Mouse (Mus musculus) heart, adult 18-20 months (tissue): ENCODE measurements at regions not wholly inside any gene's neighbourhood (a gene's known extent, or its start where the extent isn't known, plus 50 kb on each side); places are given as distances from the start of the nearest gene placed in this dataset.

Source experiments
- DNase-seq, 2 experiments: peaks; one replicate each; pipeline ENCODE4 v3.0.0; 2021 to 2022; ENCODE audit warnings: mixed read lengths in 1 of 2

DNA sequence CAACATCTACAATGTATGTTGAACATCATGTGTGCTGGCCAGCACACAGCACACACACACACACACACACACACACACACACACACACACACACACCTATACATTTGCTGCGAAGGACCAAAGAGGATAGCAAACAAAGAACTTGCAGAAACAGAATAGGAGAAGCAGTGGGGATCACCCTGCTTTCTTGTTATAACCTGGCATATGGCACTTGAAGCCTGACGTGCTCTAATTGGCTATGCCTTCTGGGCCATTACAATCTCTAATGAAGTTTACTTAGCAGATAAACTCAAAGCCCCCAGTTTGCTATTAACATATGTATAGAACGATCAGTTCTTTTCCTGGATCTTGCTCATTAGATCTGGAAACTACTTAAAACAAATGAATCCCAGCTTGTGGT is 407.2 kb downstream of the Ipmk start:
- DNase-seq = no peak

DNA sequence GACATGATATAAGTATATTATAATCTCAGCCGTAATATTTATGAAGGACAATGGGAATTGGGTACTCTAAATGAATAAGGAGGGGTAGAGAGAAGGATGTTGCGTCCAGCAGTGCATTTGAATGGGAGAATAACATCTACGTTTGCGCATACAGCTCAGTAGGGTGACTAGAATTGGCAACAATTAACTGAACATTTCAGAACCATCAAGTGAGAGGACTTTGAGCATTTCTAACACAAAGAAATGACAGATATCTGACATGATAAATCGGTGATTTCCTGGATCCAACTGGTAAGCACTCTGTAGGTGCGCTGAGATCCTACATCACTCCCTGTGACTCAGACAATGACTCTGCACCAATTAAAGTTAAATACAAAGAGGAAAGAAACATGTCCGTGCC is 431.3 kb downstream of the Ipmk start:
- no peak for DNase-seq

DNA sequence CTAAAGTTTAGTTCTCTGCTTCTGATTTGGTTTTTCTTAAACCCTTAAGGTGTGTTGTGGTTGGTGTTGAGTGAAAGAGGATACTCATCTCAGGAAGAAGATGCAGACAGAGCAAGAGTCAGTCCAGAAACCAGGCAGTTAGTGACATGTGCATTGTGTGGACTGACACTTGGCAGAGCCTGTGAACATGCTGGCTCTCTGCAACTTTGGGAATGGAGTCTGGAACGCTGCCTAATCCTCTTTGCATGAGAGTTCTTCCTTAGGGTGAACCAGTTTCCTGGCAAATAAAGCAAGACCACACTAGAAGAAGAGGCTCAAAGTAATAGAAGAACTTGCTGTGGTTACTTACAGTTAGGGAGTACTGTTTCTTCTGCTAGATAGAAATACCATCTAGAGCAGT is 441.7 kb downstream of the Ipmk start:
- DNase-seq = no peak

- DNase-seq = no peak
Measured at GRCm38 (mm10) chr10:71789936-71790335, 442.4 kb downstream of the Ipmk start.

DNA sequence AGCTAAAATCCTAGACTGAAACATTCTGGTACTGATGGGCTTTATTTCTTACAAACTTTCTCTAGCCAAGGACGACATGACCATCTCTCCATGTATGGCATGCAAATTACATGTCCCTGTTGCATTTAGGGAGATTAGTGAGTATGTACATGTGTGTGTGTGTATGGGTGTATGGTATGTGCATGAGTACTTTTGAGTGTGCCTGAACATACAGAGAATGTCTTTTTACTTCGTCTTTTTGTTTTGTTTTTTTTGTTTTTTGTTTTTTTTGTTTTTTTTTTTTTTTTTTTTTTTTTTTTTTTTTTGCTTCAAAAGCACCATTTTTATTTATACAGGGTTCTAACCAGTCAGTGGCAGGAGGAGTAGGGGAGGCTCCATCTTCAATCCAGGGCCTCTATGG is 451.1 kb downstream of the Ipmk start:
- no peak for DNase-seq

GRCm38 (mm10) chr10:71802457-71802856 is 454.9 kb downstream of the Ipmk start:
- DNase-seq = no peak

- DNase-seq = no peak
Measured at GRCm38 (mm10) chr10:71832633-71833032, 485.1 kb downstream of the Ipmk start.

GRCm38 (mm10) chr10:71835018-71835417 is 487.5 kb downstream of the Ipmk start:
- no peak for DNase-seq

- no peak for DNase-seq
Measured at GRCm38 (mm10) chr10:71857089-71857488, 509.5 kb downstream of the Ipmk start.

DNA sequence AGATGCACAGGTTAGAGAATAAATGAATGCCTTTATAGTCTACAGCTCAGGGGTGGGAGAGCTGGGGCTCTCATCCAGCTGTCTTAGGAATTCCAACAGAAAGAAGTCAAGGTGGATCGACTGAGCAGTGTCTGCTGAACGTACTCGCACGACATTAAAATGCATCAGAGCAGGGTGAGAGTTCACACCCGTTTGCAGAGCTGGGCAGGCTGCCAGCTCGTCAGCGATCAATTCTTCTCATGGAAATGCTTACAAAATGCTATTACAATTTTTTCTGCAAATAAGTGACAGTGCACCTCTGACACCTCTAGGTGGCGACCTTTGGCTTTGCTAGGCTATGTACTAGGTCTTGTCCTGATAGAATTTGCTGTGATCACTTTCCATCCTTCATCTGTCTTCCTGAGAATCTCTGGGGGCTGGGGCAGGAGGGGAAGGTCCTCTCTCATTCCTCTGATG is 510.0 kb downstream of the Ipmk start:
- peak in 1 of 2 experiments; percentile 3 for DNase-seq

DNA sequence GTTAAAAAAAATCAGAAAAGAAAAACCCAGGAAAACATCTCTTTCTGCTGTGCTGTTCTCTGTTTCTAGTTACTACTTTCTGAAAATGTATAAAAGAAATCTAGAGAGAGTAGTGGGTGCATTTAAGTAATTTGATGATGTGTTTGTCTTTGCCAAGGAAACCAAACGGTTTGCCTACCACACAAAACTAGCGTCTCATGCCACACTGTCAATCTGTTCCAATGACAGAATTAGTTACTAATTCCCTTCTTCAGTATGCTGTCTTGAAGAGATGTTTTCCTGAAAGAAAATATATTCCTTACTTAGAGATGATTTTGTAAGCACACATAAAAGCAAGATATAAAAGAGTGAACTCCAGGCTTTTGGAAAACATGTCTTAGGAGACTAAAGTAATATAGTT is 546.2 kb downstream of the Ipmk start:
- DNase-seq = no peak

DNA sequence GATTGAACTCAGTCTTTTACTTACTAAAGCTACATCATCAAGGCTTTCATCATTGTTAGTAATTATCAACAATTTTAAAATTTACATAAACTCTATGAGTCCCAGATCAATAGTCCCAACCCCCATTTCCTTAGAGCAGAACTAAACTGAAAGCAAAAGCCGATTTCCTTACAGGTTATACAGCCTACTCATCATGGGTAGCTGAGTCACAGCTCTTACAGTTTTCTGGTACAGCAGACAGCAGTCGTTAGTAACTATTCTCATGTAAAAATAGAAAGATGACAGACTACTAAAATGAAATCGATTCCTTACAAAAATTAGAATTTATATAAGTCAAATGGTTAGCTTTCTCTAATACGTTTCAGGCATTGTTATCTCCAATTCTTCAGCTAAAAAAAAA is 557.5 kb downstream of the Ipmk start:
- DNase-seq = no peak
